Mouse (Mus musculus) E14TG2a.4 (cell line): Measurements from ENCODE around the gene Thsd4.

Source experiments
- H3K27me3 ChIP-seq: 2 replicates; pipeline ENCODE4 v1.6.1; 2014; ENCODE audit warnings: low read length, control low read depth; ENCODE audit not compliant: insufficient read depth
- H3K36me3 ChIP-seq: 2 replicates; pipeline ENCODE4 v1.6.1; 2014; ENCODE audit warnings: low read length, control low read depth; ENCODE audit not compliant: insufficient read depth
- H3K4me1 ChIP-seq: replicated peaks from 2 replicates; pipeline ENCODE4 v1.6.1; 2014; ENCODE audit warnings: low read depth, low read length, control low read depth
- H3K4me3 ChIP-seq: replicated peaks from 2 replicates; pipeline ENCODE4 v1.5.1; 2014; ENCODE audit warnings: mild to moderate bottlenecking, low read length
- H3K9me3 ChIP-seq: 2 replicates; pipeline ENCODE4 v1.6.1; 2014; ENCODE audit warnings: low read length, control low read depth
- CTCF ChIP-seq: conservative IDR thresholded peaks from 2 replicates; pipeline ENCODE4 v1.5.1; 2014; ENCODE audit warnings: low read length
- NANOG ChIP-seq: IDR thresholded peaks from 2 replicates; pipeline ENCODE4 v1.6.1; 2014; ENCODE audit warnings: borderline replicate concordance, low read length, mixed read lengths
- POU5F1 ChIP-seq: IDR thresholded peaks from 2 replicates; pipeline ENCODE4 v1.6.1; 2014; ENCODE audit warnings: low read length, borderline replicate concordance

Gene Thsd4

DNA sequence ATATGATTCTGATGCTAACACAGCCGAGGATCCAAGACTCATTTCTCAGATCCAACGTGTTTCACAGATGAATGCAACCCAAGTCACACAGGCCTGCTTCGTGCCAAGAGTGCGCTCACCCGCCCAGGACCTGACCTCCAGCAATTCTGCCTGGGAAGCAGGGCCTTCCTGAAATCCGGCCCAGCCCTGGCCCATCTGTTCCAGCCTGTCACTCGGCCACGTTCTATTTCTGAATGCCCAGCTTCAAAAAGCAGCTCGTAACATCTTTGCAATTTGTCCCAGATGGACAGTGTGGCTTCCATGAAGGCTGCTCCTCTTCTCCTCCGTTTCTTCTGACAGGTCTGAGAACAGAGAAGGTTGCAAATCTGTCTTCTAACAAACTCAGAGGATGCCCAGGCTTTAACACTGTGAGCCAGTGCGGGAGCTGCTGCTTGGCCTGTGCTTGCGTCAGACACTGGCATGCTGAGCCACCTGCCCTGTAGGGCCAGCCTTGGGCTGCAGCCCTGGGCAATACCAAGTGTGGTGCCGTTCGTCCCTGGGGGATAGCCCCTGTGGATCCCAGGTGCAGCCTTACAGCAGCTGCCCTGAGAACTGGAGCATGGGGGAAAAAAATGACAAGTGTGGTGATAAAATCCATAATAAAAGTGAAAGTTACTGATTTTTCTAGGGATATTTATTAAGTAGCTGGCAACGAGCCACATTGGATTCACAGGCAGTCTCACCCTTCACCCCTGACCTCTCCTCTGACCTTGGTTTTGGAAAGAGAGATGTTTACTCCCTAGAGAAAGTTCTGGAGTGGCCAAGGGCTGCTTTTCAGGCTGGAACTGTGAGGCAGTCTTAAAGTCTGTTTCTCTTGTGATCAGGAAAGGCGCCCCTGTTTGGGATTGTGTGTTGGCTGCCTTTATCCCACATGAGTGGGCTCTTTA lies 211.8 kb downstream of the Thsd4 start:
- Histone ChIP-seq H3K36me3 (no peaks in the 10 kb centered on the region), H3K9me3 (no peaks in the 10 kb centered on the region), H3K4me1 (no peaks in the 10 kb centered on the region), H3K27me3 (peaks cover 4% of the 10 kb centered on the region), H3K4me3 (no peak overlapping the region)
- TF ChIP-seq CTCF (no peak), NANOG (no peak), POU5F1 (no peak)

DNA sequence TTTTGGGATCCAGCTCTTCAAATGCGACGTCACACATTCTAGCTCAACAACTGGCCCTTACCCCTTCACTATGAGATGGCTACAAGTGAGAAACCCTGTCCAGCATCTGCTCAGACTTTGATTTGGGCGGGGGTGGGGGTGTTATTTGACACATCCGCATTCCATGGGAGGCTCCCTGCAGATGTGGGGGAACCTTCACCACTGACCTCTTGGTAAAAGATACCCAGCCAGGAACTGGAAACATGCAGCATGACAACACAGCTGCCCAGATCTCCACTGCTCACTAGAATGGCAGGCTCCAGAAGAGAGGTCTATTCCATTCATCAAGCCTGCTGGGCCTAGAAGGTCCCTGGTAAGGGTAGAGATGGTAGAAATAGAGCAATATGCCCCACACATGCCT lies 213.7 kb downstream of the Thsd4 start:
- Histone ChIP-seq H3K36me3 (no peaks in the 10 kb centered on the region), H3K4me3 (no peak overlapping the region), H3K9me3 (no peaks in the 10 kb centered on the region), H3K27me3 (peaks cover 4% of the 10 kb centered on the region), H3K4me1 (no peaks in the 10 kb centered on the region)
- TF ChIP-seq NANOG (no peak), POU5F1 (no peak), CTCF (no peak)

DNA sequence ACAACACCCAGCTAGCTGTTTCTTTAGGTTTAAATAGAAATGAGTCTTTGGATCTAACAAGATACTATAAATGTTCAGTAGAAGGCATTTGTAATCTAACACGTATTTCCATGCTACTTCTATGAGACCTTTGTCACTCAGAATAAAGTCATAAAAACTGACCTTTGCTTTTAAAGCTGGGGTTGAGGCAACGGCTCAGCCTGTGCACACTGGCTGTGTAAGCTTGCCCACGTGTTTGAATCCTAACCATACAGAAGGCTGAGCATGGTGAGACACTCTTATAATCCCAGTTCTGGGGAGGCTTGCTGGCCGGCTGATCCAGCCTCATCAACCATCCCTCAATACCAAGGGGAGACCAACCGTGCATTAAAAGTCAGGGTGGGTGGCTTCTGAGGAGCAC lies 214.4 kb downstream of the Thsd4 start:
- Histone ChIP-seq H3K4me3 (no peak overlapping the region), H3K36me3 (no peaks in the 10 kb centered on the region), H3K27me3 (peaks cover 4% of the 10 kb centered on the region), H3K9me3 (no peaks in the 10 kb centered on the region), H3K4me1 (no peaks in the 10 kb centered on the region)
- TF ChIP-seq CTCF = no peak
- TF ChIP-seq POU5F1 = no peak
- no peak for TF ChIP-seq NANOG

DNA sequence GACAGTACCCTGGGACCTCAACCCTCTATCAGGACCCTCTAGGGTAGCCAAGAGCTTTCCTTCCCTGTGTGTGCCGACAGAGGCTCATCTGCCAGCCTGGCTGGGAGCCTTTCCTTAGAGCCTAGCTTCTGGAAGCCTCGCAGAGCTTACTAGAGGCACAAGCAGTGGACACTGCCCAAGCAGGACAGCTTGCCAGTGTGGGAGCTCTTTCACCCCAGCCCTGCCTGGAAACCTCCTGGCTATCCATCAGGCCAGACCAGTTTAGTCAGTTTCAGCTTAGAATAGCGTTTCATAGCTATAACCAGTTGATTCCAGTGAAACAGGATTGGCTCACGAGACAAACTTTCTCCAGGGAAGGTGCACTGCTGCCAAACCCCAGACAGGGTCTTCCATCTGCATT lies 215.6 kb downstream of the Thsd4 start:
- H3K4me3 ChIP-seq = no peak overlapping the region

DNA sequence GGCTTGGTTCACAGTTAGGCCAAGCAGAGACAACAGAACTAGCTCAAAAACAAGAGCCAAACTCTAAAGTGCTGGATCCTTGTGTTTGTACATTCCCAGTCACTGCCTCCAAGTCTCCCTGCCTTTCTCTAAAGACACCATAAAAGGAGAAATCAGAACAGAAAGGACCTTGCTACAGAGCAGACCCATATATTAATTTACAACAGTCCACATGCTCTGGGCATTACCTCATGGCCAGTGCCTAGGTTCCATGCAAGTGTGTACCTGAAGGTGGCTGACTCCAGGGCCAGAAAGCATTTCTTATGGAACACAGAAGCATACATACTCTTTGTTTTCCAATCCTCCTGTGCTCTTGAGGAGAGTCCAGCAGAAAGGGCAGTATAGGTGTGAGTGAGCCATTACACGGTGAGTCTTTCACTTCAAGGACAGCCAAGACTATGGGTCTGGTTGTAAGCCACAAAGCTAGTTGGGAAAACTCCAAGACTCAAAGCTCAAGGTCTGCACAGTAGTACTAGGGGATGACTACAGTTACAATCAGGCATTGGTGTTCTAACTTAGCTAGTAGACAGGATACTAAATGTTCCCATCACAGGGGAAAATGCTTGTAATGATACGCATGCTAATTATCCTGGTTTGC lies 216.5 kb downstream of the Thsd4 start:
- Histone ChIP-seq H3K36me3 (no peaks in the 10 kb centered on the region), H3K4me3 (no peak overlapping the region), H3K27me3 (no peaks in the 10 kb centered on the region; the same call in 1 of the 2 replicates), H3K4me1 (no peaks in the 10 kb centered on the region), H3K9me3 (peaks cover 6% of the 10 kb centered on the region)
- TF ChIP-seq CTCF (no peak), POU5F1 (no peak), NANOG (no peak)

More for the DNA sequence above, 215.6 kb downstream of the Thsd4 start:
- H3K27me3 ChIP-seq = no peaks in the 10 kb centered on the region; the same call in 1 of the 2 replicates
- no peaks in the 10 kb centered on the region for H3K36me3 ChIP-seq
- no peaks in the 10 kb centered on the region for H3K4me1 ChIP-seq
- no peaks in the 10 kb centered on the region for H3K9me3 ChIP-seq
- TF ChIP-seq NANOG (no peak), CTCF (no peak), POU5F1 (no peak)

DNA sequence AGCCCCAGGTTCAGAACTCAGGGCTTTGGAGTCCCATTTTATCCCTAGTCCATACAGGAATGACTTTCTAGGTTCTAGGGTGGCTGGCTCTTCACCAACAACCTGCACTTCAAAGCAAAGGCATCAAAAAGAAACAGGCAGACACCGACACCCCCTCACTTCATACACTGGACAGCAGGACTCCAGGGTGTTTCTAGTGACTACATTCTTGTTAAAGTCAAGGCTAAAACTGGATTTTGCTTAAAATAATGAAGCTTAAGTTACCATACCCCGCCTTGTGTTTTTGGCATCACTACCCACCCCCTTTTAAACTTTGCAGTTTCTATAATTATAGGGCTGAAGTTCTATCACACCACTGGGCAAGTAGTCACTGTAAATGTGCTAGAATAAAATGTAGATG lies 225.6 kb downstream of the Thsd4 start:
- H3K36me3 ChIP-seq = no peaks in the 10 kb centered on the region
- no peak for TF ChIP-seq CTCF
- peaks cover 9% of the 10 kb centered on the region for H3K9me3 ChIP-seq
- no peaks in the 10 kb centered on the region for H3K4me1 ChIP-seq
- no peak overlapping the region for H3K4me3 ChIP-seq
- no peaks in the 10 kb centered on the region; the same call in 1 of the 2 replicates for H3K27me3 ChIP-seq

DNA sequence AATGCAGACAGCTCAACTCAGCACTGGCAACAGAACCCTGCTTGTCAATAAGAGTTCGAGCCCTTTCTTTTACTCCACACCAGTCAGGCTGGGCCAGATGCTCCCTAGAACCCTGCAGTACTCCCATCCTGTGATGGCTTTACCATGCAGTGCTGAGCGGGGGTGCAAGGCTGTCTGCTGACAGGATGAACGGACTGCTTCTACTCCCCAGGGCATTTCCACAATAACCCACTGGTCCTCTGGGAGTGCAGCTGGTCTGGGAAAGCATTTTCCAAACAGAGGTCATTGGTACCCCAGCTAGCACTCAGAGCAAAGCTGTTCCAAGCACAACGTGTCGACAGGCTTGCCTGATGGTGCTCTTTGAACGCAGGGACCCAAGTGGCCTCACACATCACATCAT lies 226.6 kb downstream of the Thsd4 start:
- no peak for TF ChIP-seq POU5F1
- no peak for TF ChIP-seq NANOG
- TF ChIP-seq CTCF = no peak
- H3K9me3 ChIP-seq = 0 out of 2 replicates have a peak, but pooled peaks cover 3% of the 10 kb centered on the region
- no peak overlapping the region for H3K4me3 ChIP-seq
- H3K4me1 ChIP-seq = no peaks in the 10 kb centered on the region
- no peaks in the 10 kb centered on the region for H3K36me3 ChIP-seq
- H3K27me3 ChIP-seq = peaks cover 7% of the 10 kb centered on the region

DNA sequence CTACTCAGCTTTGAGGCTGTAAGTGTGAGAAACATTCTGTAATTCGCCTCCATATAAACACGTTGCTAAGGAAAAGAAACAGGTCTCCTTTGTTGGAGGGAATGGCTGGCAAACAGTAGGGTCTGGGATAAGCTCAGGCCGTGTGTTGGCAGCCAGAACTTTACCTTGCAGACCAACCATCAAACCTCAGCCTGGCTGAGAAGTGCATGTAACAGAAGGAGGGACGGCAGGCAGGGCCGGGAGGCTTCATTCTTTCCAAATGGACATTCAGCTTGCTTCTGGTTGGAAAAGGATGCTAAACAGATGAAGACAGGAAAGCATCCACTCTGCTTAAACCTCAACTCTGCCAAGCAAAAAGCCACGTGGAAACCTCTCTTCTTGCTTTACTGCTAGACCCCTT lies 228.7 kb downstream of the Thsd4 start:
- Histone ChIP-seq H3K9me3 (no peaks in the 10 kb centered on the region), H3K27me3 (peaks cover 18% of the 10 kb centered on the region), H3K4me3 (no peak overlapping the region), H3K36me3 (no peaks in the 10 kb centered on the region), H3K4me1 (peaks cover 7% of the 10 kb centered on the region)
- TF ChIP-seq CTCF (no peak), NANOG (no peak), POU5F1 (no peak)

DNA sequence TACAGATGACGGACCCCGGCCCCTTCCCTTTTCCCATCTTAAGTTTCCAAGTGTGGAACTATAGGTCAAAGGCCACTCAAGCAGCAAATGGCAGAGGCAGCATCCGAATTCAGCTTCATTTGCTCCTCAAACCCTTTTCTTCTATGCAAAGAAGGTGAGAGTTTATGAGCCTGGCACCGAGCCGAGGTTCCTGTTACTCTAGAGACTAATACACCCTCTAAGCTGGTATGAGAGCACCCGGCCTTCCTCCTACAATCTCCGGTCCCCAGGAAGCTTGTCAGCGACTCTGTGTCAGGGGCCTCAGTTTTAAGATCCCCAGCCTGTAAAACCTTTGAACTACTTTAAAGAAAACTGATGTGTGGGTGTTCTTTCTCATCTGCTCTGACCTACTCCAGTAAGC lies 231.1 kb downstream of the Thsd4 start:
- Histone ChIP-seq H3K4me1 (peaks cover 7% of the 10 kb centered on the region), H3K9me3 (no peaks in the 10 kb centered on the region), H3K4me3 (no peak overlapping the region), H3K36me3 (no peaks in the 10 kb centered on the region), H3K27me3 (peaks cover 18% of the 10 kb centered on the region)
- no peak for TF ChIP-seq CTCF
- TF ChIP-seq POU5F1 = no peak
- TF ChIP-seq NANOG = no peak
